Comparison of ENCODE assay signal across 8 mouse cellular contexts in the genomic region with DNA sequence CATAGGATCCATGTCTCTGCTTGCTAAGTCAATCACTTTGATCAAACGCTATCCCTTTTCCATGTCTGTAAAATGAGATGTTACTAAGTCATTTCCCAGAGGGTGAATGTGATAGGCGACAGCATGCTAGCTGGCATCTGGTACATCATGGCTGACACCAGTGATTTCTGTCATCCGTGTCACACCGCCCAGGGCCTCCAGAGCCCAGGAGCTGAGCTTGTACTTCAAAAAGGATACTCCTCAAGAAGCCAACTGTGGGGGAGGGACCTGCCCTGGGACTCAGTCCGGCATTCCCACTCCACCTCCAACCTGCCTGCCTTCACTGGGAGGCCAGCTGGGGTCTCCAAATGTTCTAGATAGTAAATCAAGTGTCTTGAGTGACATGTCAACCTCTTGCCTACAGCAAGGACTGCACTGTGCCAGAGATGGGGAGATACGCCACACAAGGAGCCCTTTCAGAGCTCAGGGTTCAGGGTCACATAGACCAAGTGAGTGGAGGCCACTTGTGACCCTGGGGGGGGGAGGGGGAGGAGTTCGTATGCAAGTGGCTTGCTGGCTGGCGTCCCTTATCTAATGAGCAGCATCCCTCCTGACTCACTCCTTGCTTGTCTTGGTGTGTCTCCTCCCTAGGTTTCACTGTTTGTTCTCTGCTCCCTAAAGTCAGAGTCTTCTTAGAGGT. TPM values are rescaled to one million over a fixed set of nuclear protein-coding genes. Genes with fewer than 3 reads are reported as not detected.
A peak's percentile ranks its signal among the peaks of the same experiment; 100 is the strongest.
DNase-seq lines count a peak whose midpoint lies in the region; ATAC-seq lines count a peak whose summit lies in the region.

No protein-coding gene starts in this region.

- no peak for DNase-seq in lung, postnatal 25 days (ENCODE audit: low spot score)
- DNase-seq in liver, embryonic 11.5 days (ENCODE audit: low spot score), result no peak
- DNase-seq in spleen, postnatal 4 days (ENCODE audit: low spot score in 2 of 2), result peak; percentile 65 to 73
- DNase-seq in left cerebral cortex, postnatal 10 days (ENCODE audit: extremely low spot score in 1 of 2, low spot score in 2 of 2), result no peak
- DNase-seq in layer of hippocampus, postnatal 25 days (ENCODE audit: extremely low spot score in 1 of 2, low spot score in 1 of 2), result no peak

- H3K9ac ChIP-seq in lung, embryonic 16.5 days (ENCODE audit: low read length), result 0 out of 2 replicates have a peak overlapping the region, but pooled peaks have one; percentile 2
- H3K9ac ChIP-seq in liver, embryonic 11.5 days (ENCODE audit: low read depth, low read length), result peak overlapping the region; percentile 93

- WGBS in lung, embryonic 16.5 days, result 44% methylated on average over 8 of the region's 8 CpGs
- 53% methylated on average over 8 of the region's 8 CpGs for WGBS in liver, embryonic 11.5 days

- ATAC-seq in lung, embryonic 16.5 days (ENCODE audit: low read depth), result no peak
- peak; percentile 58 for ATAC-seq in erythroid progenitor cell, adult 5-6 weeks (replicated peaks; ENCODE audit: low FRiP score, poor library complexity, severe bottlenecking)
- ATAC-seq in liver, embryonic 11.5 days (replicated peaks; ENCODE audit: low FRiP score), result peak; percentile 66
- ATAC-seq in granulocyte monocyte progenitor cell, adult 5-6 weeks (replicated peaks; ENCODE audit: poor library complexity, severe bottlenecking), result no peak

- H3K4me2 ChIP-seq in lung, embryonic 16.5 days (ENCODE audit: low read depth, low read length), result peak overlapping the region; percentile 98
- H3K4me2 ChIP-seq in liver, embryonic 11.5 days, result peak overlapping the region; percentile 91

- H3K9me3 ChIP-seq in lung, embryonic 16.5 days (ENCODE audit: control insufficient read depth, low read length), result no peaks in the 10 kb centered on the region
- H3K9me3 ChIP-seq in liver, embryonic 11.5 days (ENCODE audit: control insufficient read depth, low read length), result no peaks in the 10 kb centered on the region

- no peaks in the 10 kb centered on the region for H3K36me3 ChIP-seq in lung, embryonic 16.5 days (ENCODE audit: control insufficient read depth, insufficient read depth, low read length)
- no peaks in the 10 kb centered on the region for H3K36me3 ChIP-seq in liver, embryonic 11.5 days (ENCODE audit: control insufficient read depth, insufficient read depth, low read length)

- no peak overlapping the region for H3K27ac ChIP-seq in lung, embryonic 16.5 days (ENCODE audit: low read length)
- peak overlapping the region; percentile 98 for H3K27ac ChIP-seq in liver, embryonic 11.5 days (ENCODE audit: low read depth, low read length)

- peak overlapping the region; percentile 86 for H3K4me3 ChIP-seq in lung, embryonic 16.5 days (ENCODE audit: low read length)
- peak overlapping the region; percentile 92 for H3K4me3 ChIP-seq in liver, embryonic 11.5 days (ENCODE audit: low read depth, low read length)

- no peaks in the 10 kb centered on the region for H3K27me3 ChIP-seq in lung, embryonic 16.5 days (ENCODE audit: control insufficient read depth, insufficient read depth, low read depth, low read length)
- no peaks in the 10 kb centered on the region for H3K27me3 ChIP-seq in liver, embryonic 11.5 days (replicated peaks; ENCODE audit: control insufficient read depth, insufficient read depth, low read length)

- H3K4me1 ChIP-seq in lung, embryonic 16.5 days (replicated peaks; ENCODE audit: control insufficient read depth, insufficient read depth, low read length), result peaks cover 37% of the 10 kb centered on the region
- peaks cover 57% of the 10 kb centered on the region for H3K4me1 ChIP-seq in liver, embryonic 11.5 days (replicated peaks; ENCODE audit: control insufficient read depth, insufficient read depth, low read length)

- intact Hi-C loops in left cerebral cortex, postnatal 10 days (cut with DNase I), result no loop called here

RNA-seq across cellular contexts. Expression of a gene that starts 1.7 kb away (rescaled TPM):
- 38.8 and 40.8 TPM in 2 replicates for polyA plus RNA-seq in lung, embryonic 16.5 days (2015; fragmentation: Nextera tagmentation; extraction: Ambion mirVana)
- 93.3 and 105 TPM in 2 replicates for total RNA-seq in erythroid progenitor cell, adult 5-6 weeks (2015; ENCODE audit: low replicate concordance)
- total RNA-seq in erythroid progenitor cell, adult 5-6 weeks (2017; ENCODE audit: low replicate concordance), result 66.6 and 77.2 TPM in 2 replicates
- polyA plus RNA-seq in liver, embryonic 11.5 days (2014; fragmentation: Nextera tagmentation; extraction: Ambion mirVana), result 56.2 and 63.7 TPM in 2 replicates
- 10 to 100 TPM; 15.3 to 15.5 TPM for total RNA-seq in left cerebral cortex, postnatal 10 days (2021)
- 3.9 and 4.8 TPM in 2 replicates for total RNA-seq in granulocyte monocyte progenitor cell, adult 5-6 weeks (2014; fragmentation: Nextera tagmentation)
- 1.4 and 2.8 TPM in 2 replicates for total RNA-seq in granulocyte monocyte progenitor cell, adult 5-6 weeks (2017)
- 10 to 100 TPM; 25.9 to 27.7 TPM for total RNA-seq in layer of hippocampus, postnatal 25 days (2021)

RNA-seq across cellular contexts. Expression of a gene that starts 23.3 kb away (rescaled TPM):
- 124 and 131 TPM in 2 replicates for polyA plus RNA-seq in lung, embryonic 16.5 days (2015; fragmentation: Nextera tagmentation; extraction: Ambion mirVana)
- total RNA-seq in erythroid progenitor cell, adult 5-6 weeks (2015; ENCODE audit: low replicate concordance), result 198 and 222 TPM in 2 replicates
- 219 and 316 TPM in 2 replicates for total RNA-seq in erythroid progenitor cell, adult 5-6 weeks (2017; ENCODE audit: low replicate concordance)
- polyA plus RNA-seq in liver, embryonic 11.5 days (2014; fragmentation: Nextera tagmentation; extraction: Ambion mirVana), result 190 and 215 TPM in 2 replicates
- total RNA-seq in left cerebral cortex, postnatal 10 days (2021), result 1 to 10 TPM; 3.3 to 3.8 TPM
- 18.5 and 36.9 TPM in 2 replicates for total RNA-seq in granulocyte monocyte progenitor cell, adult 5-6 weeks (2014; fragmentation: Nextera tagmentation)
- total RNA-seq in granulocyte monocyte progenitor cell, adult 5-6 weeks (2017), result 64.5 and 80.8 TPM in 2 replicates
- total RNA-seq in layer of hippocampus, postnatal 25 days (2021), result 1 to 10 TPM; 1.9 to 2.2 TPM

RNA-seq across cellular contexts. Expression of a gene that starts 23.4 kb away (rescaled TPM):
- polyA plus RNA-seq in lung, embryonic 16.5 days (2015; fragmentation: Nextera tagmentation; extraction: Ambion mirVana), result 34.7 and 37.5 TPM in 2 replicates
- total RNA-seq in erythroid progenitor cell, adult 5-6 weeks (2015; ENCODE audit: low replicate concordance), result 14.1 and 21.4 TPM in 2 replicates
- total RNA-seq in erythroid progenitor cell, adult 5-6 weeks (2017; ENCODE audit: low replicate concordance), result 17.1 and 42.2 TPM in 2 replicates
- polyA plus RNA-seq in liver, embryonic 11.5 days (2014; fragmentation: Nextera tagmentation; extraction: Ambion mirVana), result 50.5 and 57.8 TPM in 2 replicates
- total RNA-seq in left cerebral cortex, postnatal 10 days (2021), result 10 to 100 TPM; 25.8 to 28.5 TPM
- total RNA-seq in granulocyte monocyte progenitor cell, adult 5-6 weeks (2014; fragmentation: Nextera tagmentation), result 21.5 and 32.6 TPM in 2 replicates
- 33.3 and 38.9 TPM in 2 replicates for total RNA-seq in granulocyte monocyte progenitor cell, adult 5-6 weeks (2017)
- total RNA-seq in layer of hippocampus, postnatal 25 days (2021), result 10 to 100 TPM; 22.8 to 25.9 TPM

RNA-seq across cellular contexts. Expression of a gene that starts 46.5 kb away (rescaled TPM):
- polyA plus RNA-seq in lung, embryonic 16.5 days (2015; fragmentation: Nextera tagmentation; extraction: Ambion mirVana), result 9.0 and 11.8 TPM in 2 replicates
- total RNA-seq in erythroid progenitor cell, adult 5-6 weeks (2015; ENCODE audit: low replicate concordance), result not detected in 2 replicates
- total RNA-seq in erythroid progenitor cell, adult 5-6 weeks (2017; ENCODE audit: low replicate concordance), result 0.77 TPM in 1 of 2 replicates, not detected in the other
- polyA plus RNA-seq in liver, embryonic 11.5 days (2014; fragmentation: Nextera tagmentation; extraction: Ambion mirVana), result 1.1 and 1.5 TPM in 2 replicates
- under 1 TPM; 0.47 to 0.59 TPM for total RNA-seq in left cerebral cortex, postnatal 10 days (2021)
- total RNA-seq in granulocyte monocyte progenitor cell, adult 5-6 weeks (2014; fragmentation: Nextera tagmentation), result 0.41 and 0.64 TPM in 2 replicates
- total RNA-seq in granulocyte monocyte progenitor cell, adult 5-6 weeks (2017), result 0.93 and 1.4 TPM in 2 replicates
- total RNA-seq in layer of hippocampus, postnatal 25 days (2021), result under 1 TPM; 0.26 to 0.49 TPM

Comparison
In these comparisons a context has a peak if more than half of its experiments do, and no peak if none do; other contexts are left out.
1. ATAC-seq: peak in erythroid progenitor cell, adult 5-6 weeks (single experiment) and liver, embryonic 11.5 days (single experiment); none in lung, embryonic 16.5 days (single experiment) and granulocyte monocyte progenitor cell, adult 5-6 weeks (single experiment).
2. DNase-seq: peak in spleen, postnatal 4 days (2 of 2); none in lung, postnatal 25 days (single experiment), liver, embryonic 11.5 days (single experiment), left cerebral cortex, postnatal 10 days (0 of 2) and layer of hippocampus, postnatal 25 days (0 of 2).
3. RNA of a gene that starts 23.3 kb away (total RNA-seq): 198 to 316 TPM in erythroid progenitor cell, adult 5-6 weeks and 18.5 to 80.8 TPM in granulocyte monocyte progenitor cell, adult 5-6 weeks; 3.3 to 3.8 TPM in left cerebral cortex, postnatal 10 days and 1.9 to 2.2 TPM in layer of hippocampus, postnatal 25 days; every median in the first group is over 4 times any median in the second.